Mouse (Mus musculus): ENCODE measurements at regions not wholly inside any gene's neighbourhood (a gene's known extent, or its start where the extent isn't known, plus 50 kb on each side); places are given as distances from the start of the nearest gene placed in this dataset.

DNA sequence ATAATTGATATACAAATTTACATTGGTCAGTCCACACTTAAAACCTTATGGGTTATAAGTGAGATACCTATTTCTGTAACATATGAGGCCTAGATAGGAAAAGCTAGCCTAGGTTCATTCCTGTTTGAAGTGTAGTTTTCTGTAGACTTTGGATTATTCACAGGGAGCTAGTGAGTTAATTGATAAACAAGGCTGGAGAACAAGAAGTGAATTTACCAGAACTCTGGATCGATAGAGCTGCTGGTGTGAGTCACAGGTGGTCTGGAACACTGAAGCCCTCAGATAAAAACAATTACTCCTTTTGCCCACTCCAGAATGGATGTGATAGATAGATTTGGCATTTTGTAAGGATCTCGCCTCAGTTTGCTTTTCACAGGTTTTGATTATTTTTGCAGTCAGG is 62.0 kb upstream of the Rtl1 start:
- TF ChIP-seq POLR2A (IDR thresholded peaks at IDR 0.05; ENCODE audit: control insufficient read depth, extremely low read depth, insufficient read depth, low read length, poor library complexity) (no peak), CTCF (IDR thresholded peaks at IDR 0.05; ENCODE audit: borderline replicate concordance, control insufficient read depth, extremely low read depth, insufficient read depth, low read length, poor library complexity) (no peak)

Measured in thymus, adult 2 months (tissue).